Mouse (Mus musculus): ENCODE results near the gene Rras2. TPM values are rescaled to one million over a fixed set of nuclear protein-coding genes. Genes with fewer than 3 reads are reported as not detected.

Gene Rras2
- total RNA-seq, 2 experiments from 2014 or later, result 0.98 to 1.7 TPM

DNA sequence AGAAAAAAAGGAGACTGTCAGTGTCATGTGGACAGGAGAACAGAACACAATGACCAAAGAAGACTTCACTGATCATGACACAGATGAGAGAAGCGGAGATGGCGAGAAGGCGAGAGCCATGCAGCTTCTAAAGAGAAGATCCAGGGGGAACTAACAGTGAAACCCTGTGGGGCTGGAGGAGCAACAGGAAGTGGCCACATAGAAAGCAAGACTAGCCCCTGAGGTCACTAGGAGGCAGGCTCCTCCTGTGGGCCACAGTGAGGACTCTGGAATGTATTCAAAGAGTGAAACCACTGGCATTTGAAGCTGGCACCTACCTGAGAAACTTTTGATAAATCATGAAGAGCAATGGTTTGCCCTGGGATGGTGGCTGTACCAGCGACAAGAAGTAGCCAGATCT is 38.2 kb downstream of the Rras2 start:
- no peak for ATAC-seq (replicated peaks; ENCODE audit: low FRiP score, poor library complexity, severe bottlenecking)

DNA sequence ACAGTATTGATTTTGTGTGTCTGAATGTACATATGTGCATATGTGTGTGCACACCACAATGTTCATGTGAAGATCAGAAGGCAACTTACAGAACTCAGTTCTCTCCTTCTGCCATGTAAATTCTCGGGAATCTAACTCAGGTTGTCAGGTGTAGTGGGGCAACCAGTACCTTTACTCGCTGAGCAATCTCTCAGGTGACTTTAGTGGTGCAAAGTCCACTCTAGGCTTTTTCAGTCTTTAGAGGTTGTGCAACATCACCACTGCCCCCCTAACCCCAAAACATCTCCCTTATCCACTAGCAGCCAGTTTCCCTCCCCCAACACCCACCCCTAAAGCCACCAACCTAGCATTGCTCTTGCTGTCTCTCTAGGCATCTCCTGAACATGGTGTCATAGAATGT is 43.0 kb downstream of the Rras2 start:
- no peak for ATAC-seq (replicated peaks; ENCODE audit: low FRiP score, poor library complexity, severe bottlenecking)

DNA sequence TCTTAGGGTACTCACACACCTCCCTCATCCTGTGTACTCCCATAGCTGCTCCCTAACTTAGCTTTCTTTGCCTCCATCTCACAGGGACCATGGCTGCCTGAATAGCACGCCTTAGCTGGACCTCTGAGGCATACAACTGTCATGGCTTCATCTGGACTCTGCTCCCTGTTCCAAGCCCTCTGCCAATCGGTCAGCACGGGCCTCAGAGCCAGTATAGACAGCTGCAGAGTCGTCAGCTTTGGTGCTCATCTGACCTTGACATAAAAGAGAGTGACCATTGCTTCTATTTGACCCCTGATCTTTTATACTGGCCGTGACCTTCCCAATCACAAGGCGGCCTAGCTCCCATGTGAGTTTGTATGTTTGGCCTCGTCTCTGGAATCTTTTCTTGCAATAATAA is 43.4 kb downstream of the Rras2 start:
- no peak for ATAC-seq (replicated peaks; ENCODE audit: low FRiP score, poor library complexity, severe bottlenecking)

DNA sequence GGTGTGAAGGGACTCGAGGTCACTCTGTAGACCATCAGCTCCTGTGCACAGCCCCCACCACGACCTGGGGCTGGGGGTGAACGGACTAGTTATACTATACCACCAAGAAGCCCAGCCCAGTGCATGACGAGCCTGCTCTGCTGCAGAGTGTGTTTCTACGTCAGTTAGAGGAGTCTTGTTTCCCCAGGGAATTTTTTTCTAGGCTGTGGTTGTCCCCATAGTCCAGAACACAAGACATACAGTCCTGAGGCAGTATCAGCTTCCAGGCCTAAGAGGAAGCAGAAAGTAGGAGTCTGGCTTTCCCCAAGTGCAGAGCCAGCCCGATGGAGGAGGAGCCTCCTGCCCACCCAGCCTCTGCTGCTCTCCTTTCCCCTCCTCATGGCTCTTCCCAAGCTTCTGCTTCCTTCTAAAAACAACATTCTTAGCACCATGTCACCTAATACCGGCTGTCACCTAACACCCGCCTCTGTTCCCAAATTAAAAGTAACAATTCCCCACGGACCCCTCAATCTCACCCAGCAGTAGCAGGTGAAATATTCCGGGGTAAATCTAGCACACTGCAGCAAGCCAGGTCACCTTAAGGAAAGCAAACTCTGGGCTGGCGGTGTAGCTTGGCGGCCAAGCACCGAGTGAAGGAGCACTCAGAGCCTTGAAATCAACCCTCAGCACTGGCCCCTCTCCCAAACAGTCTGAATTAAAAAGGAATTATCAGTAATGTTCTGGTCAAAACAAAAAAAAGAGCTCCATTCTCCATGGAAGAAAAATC is 45.5 kb downstream of the Rras2 start:
- no peak for ATAC-seq (replicated peaks; ENCODE audit: low FRiP score, poor library complexity, severe bottlenecking)

DNA sequence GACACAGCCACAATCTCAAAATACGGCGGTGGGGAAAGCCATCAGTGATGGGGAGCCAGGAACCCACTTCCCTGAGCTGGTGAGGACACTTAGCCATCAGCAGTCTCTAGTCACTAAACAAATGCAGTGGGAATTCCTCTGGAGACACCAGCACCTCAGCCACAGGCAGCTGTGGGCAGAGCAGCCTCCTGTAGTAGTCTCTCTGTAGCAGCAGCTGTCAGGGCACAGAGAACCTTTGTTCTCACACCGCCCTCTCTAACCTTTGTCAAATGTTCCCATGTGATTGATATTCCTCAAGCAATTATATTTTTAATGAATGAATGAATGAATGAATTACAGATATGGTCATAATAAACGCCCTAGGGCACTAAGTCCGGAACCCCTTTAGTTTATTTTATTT is 46.2 kb downstream of the Rras2 start:
- ATAC-seq (replicated peaks; ENCODE audit: low FRiP score, poor library complexity, severe bottlenecking), result no peak

DNA sequence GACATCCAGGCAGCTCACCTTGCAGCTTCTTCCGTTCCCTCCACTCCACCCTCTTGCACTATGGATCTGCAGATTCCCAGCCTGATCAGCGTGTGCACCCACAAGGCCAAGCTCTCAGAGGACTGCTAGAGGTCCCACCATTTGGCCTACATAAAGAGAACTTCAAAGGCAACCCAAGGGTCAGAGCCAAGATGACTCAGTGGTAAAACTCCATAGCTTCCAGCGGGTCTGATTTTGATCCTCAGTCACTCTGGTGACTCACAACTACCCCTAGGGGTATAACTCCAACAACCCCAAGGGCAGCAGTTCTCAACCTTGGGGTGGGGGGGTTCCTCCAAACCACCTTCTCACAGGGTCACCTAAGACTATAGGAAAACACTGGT is 47.1 kb downstream of the Rras2 start:
- ATAC-seq (replicated peaks; ENCODE audit: low FRiP score, poor library complexity, severe bottlenecking), result no peak

DNA sequence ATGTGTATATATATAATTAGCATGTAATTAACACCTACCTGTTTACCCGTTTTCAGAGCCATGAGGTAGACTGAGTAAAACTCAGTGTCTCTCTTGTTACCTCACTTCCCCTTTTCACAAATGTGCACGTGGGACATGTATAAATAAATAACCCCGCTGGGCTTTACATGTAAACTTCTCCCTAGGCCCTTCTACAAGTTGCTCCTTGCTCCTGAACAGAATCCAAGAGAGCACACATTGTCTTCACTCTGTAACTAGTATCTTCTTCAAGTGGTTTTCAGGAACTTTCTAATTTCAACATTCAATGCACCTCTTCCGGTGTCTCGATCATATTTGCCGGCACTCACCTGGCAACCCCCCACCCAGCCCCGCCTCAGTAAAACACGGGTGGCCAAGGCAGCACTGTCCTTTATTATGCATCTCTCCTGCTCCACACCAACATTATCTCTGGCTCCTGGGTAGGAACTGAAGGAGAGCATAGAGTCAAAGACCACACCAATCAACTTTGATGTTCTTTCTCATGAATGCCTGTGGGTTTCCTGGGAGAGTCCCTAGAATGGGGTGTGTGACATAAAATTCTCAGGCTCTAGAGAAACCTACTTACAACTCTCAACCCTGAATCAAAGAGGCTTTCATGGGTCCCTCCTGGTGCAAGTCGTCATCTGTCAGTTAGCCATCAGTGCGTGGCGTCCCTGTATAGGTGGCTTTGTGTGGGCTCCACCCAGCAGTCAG is 47.7 kb downstream of the Rras2 start:
- ATAC-seq (replicated peaks; ENCODE audit: low FRiP score, poor library complexity, severe bottlenecking), result no peak

DNA sequence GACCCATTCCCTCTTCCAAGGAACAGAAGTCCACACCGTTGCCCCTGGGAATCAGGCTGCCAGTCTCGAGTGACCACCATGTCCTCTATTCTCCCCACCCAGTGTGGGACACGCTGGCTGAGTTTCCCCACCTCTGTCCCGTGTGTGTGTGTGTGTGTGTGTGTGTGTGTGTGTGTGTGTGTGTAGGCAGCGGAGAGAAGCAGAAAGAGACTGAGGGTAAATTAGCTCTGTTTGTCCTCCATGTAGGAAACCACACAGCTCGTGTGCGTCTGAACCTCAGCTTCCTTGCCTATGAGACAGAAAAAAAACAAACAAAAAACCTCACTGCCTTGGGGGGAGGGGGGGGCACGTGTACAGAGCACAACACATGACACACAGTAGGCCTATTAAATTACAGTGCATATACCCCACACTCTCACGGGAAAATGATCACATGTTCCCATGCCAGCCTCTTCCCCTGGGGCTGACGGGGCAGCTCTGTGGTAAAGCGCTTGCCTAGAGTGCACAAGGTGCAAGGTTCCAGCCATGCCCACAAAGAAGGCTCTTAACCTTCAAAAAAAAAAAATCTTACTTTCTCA is 48.5 kb downstream of the Rras2 start:
- ATAC-seq (replicated peaks; ENCODE audit: low FRiP score, poor library complexity, severe bottlenecking), result no peak

DNA sequence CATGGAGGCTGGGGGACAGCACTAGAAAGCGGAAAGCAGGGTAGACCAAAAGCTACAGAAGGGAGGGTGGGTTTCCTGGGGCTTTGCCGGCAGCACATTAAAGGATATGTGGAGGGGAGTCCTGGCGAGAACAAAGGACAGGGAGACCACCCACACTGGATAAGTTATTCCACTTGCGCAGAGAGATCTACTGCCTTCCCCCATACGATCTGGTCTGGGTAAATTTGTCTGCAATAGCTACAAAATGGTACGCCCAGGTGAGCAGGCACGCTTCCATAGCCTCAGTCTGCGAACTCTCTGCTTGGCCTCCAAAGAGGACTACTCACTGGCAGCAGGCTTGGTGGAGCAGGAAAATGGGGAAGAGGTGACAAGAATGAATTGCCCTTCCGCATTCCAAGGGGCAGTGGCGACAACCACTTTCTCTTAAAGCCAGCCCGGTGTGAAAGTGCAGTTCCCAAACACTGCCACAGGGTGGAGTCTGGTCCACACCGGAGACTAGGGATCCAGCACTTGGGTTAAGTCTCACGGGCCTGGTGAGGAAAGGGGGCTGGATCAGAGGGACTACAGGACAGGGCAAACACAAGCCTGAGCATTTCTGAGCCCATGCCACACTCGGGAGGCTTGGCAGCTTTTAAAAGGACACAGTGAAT is 50.9 kb downstream of the Rras2 start:
- peak; percentile 52; the same call in 1 of the 2 replicates for ATAC-seq (replicated peaks; ENCODE audit: low FRiP score, poor library complexity, severe bottlenecking)

DNA sequence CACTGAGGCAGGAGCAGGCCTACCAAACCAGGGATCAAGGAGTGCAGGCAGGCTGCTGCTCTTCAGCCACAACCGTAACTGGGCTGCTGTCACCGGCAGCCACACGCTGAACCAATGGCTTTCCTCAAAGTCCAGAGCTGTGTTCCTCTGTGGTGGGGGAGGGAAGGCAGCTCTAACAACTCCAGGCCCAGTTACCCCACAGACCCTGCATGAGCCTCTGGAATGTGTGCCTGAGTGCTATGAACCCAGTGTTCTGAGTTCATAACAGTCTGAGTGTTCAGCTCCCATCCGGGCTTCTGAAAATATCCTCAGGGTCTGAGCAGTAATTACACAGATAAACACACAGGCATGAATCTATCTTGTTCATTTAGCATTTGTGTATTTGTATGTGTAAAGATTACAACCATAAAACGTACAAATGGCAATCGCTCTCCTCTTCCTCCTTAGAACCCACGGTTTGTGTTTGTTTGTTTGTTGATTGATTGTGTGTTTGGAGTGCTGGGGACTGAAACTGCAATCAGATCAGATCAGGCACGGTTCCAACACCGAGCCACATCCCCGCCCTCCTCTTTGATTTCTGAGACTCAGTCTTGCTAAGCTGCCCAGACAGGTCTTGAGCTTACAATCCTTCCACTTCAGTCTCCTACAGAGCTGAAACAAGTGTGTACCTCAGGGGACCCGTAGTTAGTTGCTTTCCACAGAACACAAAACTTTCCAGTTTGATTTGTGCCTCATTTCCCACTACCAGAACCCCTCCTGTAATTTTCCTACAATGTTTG is 52.0 kb downstream of the Rras2 start:
- ATAC-seq (replicated peaks; ENCODE audit: low FRiP score, poor library complexity, severe bottlenecking), result no peak

DNA sequence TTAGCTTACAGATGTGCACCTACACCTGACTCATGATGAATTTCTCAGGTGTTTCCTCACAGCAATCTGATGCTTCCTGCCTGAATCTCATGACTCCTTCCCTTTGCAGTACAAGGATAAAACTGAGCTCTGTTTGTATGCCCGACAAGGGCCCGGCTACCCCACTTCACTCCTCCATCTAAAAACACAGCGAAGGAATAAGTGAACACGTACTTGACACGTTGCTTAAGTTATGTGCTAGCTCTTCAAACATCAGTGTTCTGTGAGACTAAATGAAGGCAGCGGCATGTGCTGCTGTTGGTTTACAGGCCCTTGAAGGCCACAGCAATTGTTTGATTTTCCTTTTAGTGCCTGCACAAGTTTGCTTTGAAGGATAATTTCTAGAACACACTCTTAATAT is 53.6 kb downstream of the Rras2 start:
- no peak for ATAC-seq (replicated peaks; ENCODE audit: low FRiP score, poor library complexity, severe bottlenecking)

DNA sequence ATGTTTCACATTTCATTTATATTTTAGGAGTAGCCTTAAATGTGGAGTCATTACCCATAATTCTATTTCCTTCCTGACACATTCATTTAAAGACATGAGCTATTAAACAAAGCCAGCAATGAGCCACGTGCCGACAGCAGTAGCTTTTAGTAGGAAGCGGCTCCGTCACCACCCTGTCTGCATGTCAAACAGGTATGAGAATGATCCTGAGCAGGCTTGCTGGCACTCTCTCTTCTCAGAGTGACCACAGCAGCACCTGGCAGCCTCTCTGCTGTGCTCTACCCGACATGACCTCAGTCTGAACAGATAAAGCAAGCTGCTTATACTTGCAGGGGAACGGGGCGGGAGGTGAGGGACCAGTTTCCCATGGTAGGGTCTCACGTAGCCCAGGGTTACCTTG is 54.0 kb downstream of the Rras2 start:
- ATAC-seq (replicated peaks; ENCODE audit: low FRiP score, poor library complexity, severe bottlenecking), result no peak

DNA sequence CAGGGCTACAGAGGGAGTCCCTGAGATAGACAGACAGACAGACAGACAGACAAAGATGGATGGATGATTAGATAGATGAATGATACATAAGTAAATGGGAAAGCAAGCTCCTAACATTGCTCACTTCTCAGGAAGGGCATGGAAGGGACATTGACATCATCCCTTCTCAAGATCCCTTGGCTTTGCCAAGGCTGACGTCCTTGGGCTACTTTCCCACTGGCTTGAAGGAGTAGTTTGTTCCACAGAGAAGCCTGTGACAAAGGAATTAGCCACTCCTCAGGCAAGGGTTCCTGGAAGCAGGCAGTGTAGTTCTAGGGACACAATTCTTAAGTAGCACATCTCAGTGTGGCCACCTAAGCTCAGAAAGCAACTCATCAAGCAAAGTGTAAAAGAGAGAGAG is 55.1 kb downstream of the Rras2 start:
- no peak for ATAC-seq (replicated peaks; ENCODE audit: low FRiP score, poor library complexity, severe bottlenecking)

DNA sequence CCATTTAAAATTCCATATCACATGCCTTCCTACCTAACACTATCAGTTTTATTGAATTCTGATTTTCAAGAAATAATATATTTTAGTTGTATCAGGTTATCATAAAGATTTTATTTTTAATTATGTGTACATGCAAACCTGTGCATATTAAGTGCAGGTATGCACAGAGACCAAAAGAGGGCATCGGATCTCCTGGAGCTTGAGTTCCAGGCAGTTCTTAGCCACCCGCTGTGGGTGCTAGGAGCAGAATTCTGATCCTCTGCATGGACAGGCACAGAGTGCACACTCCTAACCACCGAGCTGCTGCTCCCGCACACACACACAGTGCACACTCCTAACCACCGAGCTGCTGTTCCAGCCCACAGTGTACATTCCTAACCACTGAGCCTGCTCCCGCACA is 57.1 kb downstream of the Rras2 start:
- no peak for ATAC-seq (replicated peaks; ENCODE audit: low FRiP score, poor library complexity, severe bottlenecking)

DNA sequence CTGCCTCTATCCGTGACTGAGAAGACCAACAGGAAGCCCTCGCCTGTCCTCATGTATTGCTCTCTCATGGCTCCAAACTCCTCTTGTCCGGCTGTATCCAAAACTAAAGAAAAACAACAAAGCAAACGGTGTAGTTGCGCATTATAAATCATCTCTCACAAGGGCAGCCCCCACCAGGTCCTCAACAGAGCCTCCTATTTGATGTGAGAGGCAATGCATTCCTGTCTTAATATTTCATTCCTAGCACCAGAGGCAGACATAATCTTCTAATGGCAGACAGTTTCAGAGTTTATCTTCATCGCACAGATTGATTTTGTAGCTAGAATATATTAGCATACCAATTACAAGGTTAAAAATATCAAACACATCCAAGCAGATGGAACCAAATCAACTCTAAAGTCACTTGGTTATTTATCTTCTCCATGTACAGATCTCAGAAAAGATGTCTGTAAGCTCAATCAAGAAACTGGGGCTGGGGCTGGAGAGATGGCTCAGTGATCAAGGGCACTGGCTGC is 58.6 kb downstream of the Rras2 start:
- ATAC-seq (replicated peaks; ENCODE audit: low FRiP score, poor library complexity, severe bottlenecking), result no peak

DNA sequence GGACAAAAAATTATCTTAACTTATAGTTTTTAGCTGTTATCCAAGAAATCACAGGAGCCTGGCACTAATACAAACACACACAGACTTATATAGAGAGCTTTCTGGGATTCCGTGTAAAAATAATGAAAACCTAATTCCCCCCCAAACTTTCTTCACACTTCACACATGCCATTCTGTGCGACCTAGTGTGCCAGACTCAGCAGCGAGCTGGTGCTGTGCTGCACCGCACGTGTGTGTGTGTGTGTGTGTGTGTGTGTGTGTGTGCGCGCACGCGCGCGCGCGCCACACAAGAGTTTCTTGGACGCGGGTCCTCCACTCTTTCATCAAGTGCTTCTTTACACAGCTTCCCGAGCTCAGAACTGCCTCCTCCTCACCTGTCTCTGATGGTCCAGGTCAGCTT is 59.4 kb downstream of the Rras2 start:
- ATAC-seq (replicated peaks; ENCODE audit: low FRiP score, poor library complexity, severe bottlenecking), result no peak

DNA sequence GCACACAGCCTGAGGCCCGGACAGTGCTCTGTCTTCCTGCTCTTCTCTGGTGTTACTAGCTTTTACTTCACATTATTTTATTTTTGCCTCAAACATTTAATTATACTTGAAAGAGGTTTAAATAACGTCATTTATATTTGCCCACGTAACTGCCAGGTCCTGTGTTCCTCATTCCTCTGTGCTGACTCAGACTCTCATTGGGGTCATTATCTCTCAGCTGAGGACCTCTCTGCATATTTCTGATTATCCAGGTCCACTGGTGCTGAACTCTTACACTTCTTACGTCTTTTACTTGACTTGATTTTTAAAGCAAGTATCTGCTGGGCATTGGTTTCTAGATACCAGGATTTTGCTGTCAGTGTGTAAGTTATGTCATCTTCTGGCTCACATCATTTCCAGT is 63.9 kb downstream of the Rras2 start:
- no peak for ATAC-seq (replicated peaks; ENCODE audit: low FRiP score, poor library complexity, severe bottlenecking)

DNA sequence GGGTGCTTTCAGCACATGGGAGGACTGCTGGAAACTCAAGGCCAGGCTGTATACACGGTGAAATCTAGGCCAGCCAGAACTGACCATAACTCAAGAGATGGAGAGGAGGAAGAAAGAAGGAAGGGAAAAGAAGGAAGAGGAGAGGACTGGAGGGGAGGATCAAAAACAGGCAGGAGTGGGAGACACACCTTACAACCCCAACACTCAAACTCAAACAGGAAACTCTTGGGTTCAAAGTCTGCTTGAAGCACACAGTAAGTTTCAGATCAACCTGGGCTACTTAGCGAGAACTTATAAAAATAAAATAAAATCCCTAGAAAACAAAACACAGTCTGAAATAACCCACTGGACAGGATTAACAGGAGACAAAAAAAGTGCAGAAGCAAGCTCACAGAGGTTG is 71.8 kb downstream of the Rras2 start:
- no peak for ATAC-seq (replicated peaks; ENCODE audit: low FRiP score, poor library complexity, severe bottlenecking)

DNA sequence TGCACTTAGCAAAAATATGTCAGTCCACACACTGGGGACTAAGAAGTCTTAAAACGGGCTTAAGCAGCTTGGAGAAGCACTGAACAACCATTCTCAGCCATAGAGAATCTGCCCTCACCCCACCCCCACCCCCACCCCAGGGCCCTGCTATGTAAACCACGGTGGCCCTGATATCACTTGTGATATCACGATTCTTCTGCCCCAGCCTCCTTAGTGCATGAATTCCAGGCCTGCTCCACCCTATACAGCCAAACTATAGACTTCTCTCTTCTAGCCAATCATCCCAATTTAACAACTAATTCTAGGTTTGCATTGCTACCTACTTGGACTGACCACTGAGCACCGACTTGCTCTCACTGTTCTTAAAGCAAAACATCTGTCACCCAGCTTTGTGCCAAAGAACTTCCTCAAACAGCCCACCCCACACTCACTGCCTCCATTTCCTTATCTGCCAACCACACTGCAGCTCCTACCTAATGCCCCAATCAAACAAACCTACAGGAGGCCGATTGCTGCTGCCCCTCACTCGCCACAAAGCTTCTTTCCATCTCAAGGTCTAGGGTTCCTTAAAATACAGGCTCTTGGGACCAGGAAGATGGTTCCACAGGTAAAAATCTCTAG is 73.5 kb downstream of the Rras2 start:
- no peak for ATAC-seq (replicated peaks; ENCODE audit: low FRiP score, poor library complexity, severe bottlenecking)
